Mouse (Mus musculus): ENCODE measurements at regions not wholly inside any gene's neighbourhood (a gene's known extent, or its start where the extent isn't known, plus 50 kb on each side); places are given as distances from the start of the nearest gene placed in this dataset.

GRCm38 (mm10) chrX:10770575-10770974 lies 55.8 kb downstream of the Mid1ip1 start:
- Histone ChIP-seq H3K27ac (no peak overlapping the region), H3K9ac (replicated peaks; ENCODE audit: low read length) (no peak overlapping the region), H3K4me3 (ENCODE audit: low read length) (no peak overlapping the region), H3K36me3 (ENCODE audit: insufficient read depth, low read length) (no peaks in the 10 kb centered on the region), H3K4me2 (ENCODE audit: low read depth, low read length) (no peak overlapping the region), H3K27me3 (ENCODE audit: insufficient read depth, low read length) (no peaks in the 10 kb centered on the region), H3K9me3 (ENCODE audit: low read length) (no peaks in the 10 kb centered on the region), H3K4me1 (ENCODE audit: insufficient read depth, low read length) (no peaks in the 10 kb centered on the region)
- TF ChIP-seq CTCF (IDR thresholded peaks at IDR 0.05; ENCODE audit: low read depth): no peak
- DNase-seq (ENCODE audit: low spot score) (no peak), ATAC-seq (no peak)
- WGBS: 61% methylated on average over 4 of the region's 4 CpGs

- Histone ChIP-seq H3K27me3 (ENCODE audit: insufficient read depth, low read length) (no peaks in the 10 kb centered on the region), H3K4me3 (ENCODE audit: low read length) (no peak overlapping the region), H3K9me3 (ENCODE audit: low read length) (no peaks in the 10 kb centered on the region), H3K36me3 (ENCODE audit: insufficient read depth, low read length) (no peaks in the 10 kb centered on the region), H3K4me2 (ENCODE audit: low read depth, low read length) (no peak overlapping the region), H3K4me1 (ENCODE audit: insufficient read depth, low read length) (no peaks in the 10 kb centered on the region), H3K27ac (no peak overlapping the region), H3K9ac (replicated peaks; ENCODE audit: low read length) (no peak overlapping the region)
- DNase-seq (ENCODE audit: low spot score) (peak; percentile 10), ATAC-seq (no peak)
- TF ChIP-seq CTCF (IDR thresholded peaks at IDR 0.05; ENCODE audit: low read depth): no peak
- 59% methylated on average over 8 of the region's 8 CpGs for WGBS
Measured at GRCm38 (mm10) chrX:10775714-10776515, 61.1 kb downstream of the Mid1ip1 start.

- H3K27me3 ChIP-seq (ENCODE audit: insufficient read depth, low read length): no peaks in the 10 kb centered on the region
- H3K4me1 ChIP-seq (ENCODE audit: insufficient read depth, low read length): no peaks in the 10 kb centered on the region
- no peak overlapping the region for H3K9ac ChIP-seq (replicated peaks; ENCODE audit: low read length)
- ATAC-seq (no peak), DNase-seq (ENCODE audit: low spot score) (no peak)
- H3K4me3 ChIP-seq (ENCODE audit: low read length): no peak overlapping the region
- no peaks in the 10 kb centered on the region for H3K36me3 ChIP-seq (ENCODE audit: insufficient read depth, low read length)
- H3K9me3 ChIP-seq (ENCODE audit: low read length): no peaks in the 10 kb centered on the region
- 47% methylated on average over 7 of the region's 7 CpGs for WGBS
- TF ChIP-seq CTCF (IDR thresholded peaks at IDR 0.05; ENCODE audit: low read depth): no peak
- H3K27ac ChIP-seq: no peak overlapping the region
- H3K4me2 ChIP-seq (ENCODE audit: low read depth, low read length): no peak overlapping the region
Measured at GRCm38 (mm10) chrX:10776516-10776818, 61.7 kb downstream of the Mid1ip1 start.

GRCm38 (mm10) chrX:10778014-10778413 lies 63.2 kb downstream of the Mid1ip1 start:
- no peak overlapping the region for H3K27ac ChIP-seq
- no peaks in the 10 kb centered on the region for H3K9me3 ChIP-seq (ENCODE audit: low read length)
- DNase-seq (ENCODE audit: low spot score) (no peak), ATAC-seq (no peak)
- no peak for TF ChIP-seq CTCF (IDR thresholded peaks at IDR 0.05; ENCODE audit: low read depth)
- H3K9ac ChIP-seq (replicated peaks; ENCODE audit: low read length): no peak overlapping the region
- 78% methylated on average over 2 of the region's 2 CpGs for WGBS
- no peak overlapping the region for H3K4me3 ChIP-seq (ENCODE audit: low read length)
- H3K4me2 ChIP-seq (ENCODE audit: low read depth, low read length): no peak overlapping the region
- no peaks in the 10 kb centered on the region for H3K36me3 ChIP-seq (ENCODE audit: insufficient read depth, low read length)
- H3K4me1 ChIP-seq (ENCODE audit: insufficient read depth, low read length): no peaks in the 10 kb centered on the region
- no peaks in the 10 kb centered on the region for H3K27me3 ChIP-seq (ENCODE audit: insufficient read depth, low read length)

GRCm38 (mm10) chrX:10786359-10786758 lies 71.5 kb downstream of the Mid1ip1 start:
- Histone ChIP-seq H3K9ac (replicated peaks; ENCODE audit: low read length) (no peak overlapping the region), H3K36me3 (ENCODE audit: insufficient read depth, low read length) (no peaks in the 10 kb centered on the region), H3K4me2 (ENCODE audit: low read depth, low read length) (no peak overlapping the region), H3K4me1 (ENCODE audit: insufficient read depth, low read length) (no peaks in the 10 kb centered on the region), H3K27ac (no peak overlapping the region), H3K4me3 (ENCODE audit: low read length) (no peak overlapping the region), H3K27me3 (ENCODE audit: insufficient read depth, low read length) (no peaks in the 10 kb centered on the region), H3K9me3 (ENCODE audit: low read length) (no peaks in the 10 kb centered on the region)
- no peak for ATAC-seq
- DNase-seq (ENCODE audit: low spot score): no peak
- WGBS: 74% methylated on average over 3 of the region's 3 CpGs
- TF ChIP-seq CTCF (IDR thresholded peaks at IDR 0.05; ENCODE audit: low read depth): no peak

GRCm38 (mm10) chrX:10787057-10787456 lies 72.2 kb downstream of the Mid1ip1 start:
- no peak overlapping the region for H3K9ac ChIP-seq (replicated peaks; ENCODE audit: low read length)
- no peaks in the 10 kb centered on the region for H3K4me1 ChIP-seq (ENCODE audit: insufficient read depth, low read length)
- H3K27ac ChIP-seq: no peak overlapping the region
- WGBS: 82% methylated on average over 2 of the region's 2 CpGs
- H3K27me3 ChIP-seq (ENCODE audit: insufficient read depth, low read length): no peaks in the 10 kb centered on the region
- no peak for DNase-seq (ENCODE audit: low spot score)
- peak; percentile 8; the same call in 1 of the 2 replicates for TF ChIP-seq CTCF (IDR thresholded peaks at IDR 0.05; ENCODE audit: low read depth)
- no peak overlapping the region for H3K4me2 ChIP-seq (ENCODE audit: low read depth, low read length)
- no peaks in the 10 kb centered on the region for H3K9me3 ChIP-seq (ENCODE audit: low read length)
- no peak for ATAC-seq
- H3K36me3 ChIP-seq (ENCODE audit: insufficient read depth, low read length): no peaks in the 10 kb centered on the region
- no peak overlapping the region for H3K4me3 ChIP-seq (ENCODE audit: low read length)

GRCm38 (mm10) chrX:10820313-10820920 lies 105.6 kb downstream of the Mid1ip1 start:
- no peak overlapping the region for H3K9ac ChIP-seq (replicated peaks; ENCODE audit: low read length)
- DNase-seq (ENCODE audit: low spot score) (no peak), ATAC-seq (no peak)
- no peak overlapping the region for H3K4me3 ChIP-seq (ENCODE audit: low read length)
- 67% methylated on average over 7 of the region's 7 CpGs for WGBS
- H3K9me3 ChIP-seq (ENCODE audit: low read length): no peaks in the 10 kb centered on the region
- no peak overlapping the region for H3K27ac ChIP-seq
- TF ChIP-seq CTCF (IDR thresholded peaks at IDR 0.05; ENCODE audit: low read depth): no peak
- H3K27me3 ChIP-seq (ENCODE audit: insufficient read depth, low read length): no peaks in the 10 kb centered on the region
- no peak overlapping the region for H3K4me2 ChIP-seq (ENCODE audit: low read depth, low read length)
- H3K4me1 ChIP-seq (ENCODE audit: insufficient read depth, low read length): no peaks in the 10 kb centered on the region
- H3K36me3 ChIP-seq (ENCODE audit: insufficient read depth, low read length): no peaks in the 10 kb centered on the region

Measured in hindbrain, postnatal 0 days (tissue).